In the genomic region with DNA sequence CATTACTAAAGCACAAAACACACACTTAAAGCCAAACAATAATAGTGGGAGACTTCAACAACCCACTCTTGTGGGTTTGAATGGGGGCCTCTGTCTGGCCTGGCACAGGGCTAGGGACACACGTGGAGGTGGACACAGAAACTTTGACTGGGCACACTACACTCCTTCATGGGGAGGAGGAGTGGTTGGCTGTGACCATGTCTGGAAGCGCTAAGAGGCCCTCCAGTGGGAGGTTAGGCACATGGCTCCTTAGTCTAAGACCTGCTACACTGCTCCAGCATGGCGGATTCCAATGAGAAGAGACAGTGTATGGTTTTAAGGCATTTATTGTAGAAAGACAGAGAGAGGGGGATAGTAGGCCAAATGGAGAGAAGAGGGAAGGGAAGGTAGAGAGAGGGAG, we compare ENCODE assay signal across 31 mouse cellular contexts. TPM values are rescaled to one million over a fixed set of nuclear protein-coding genes. Genes with fewer than 3 reads are reported as not detected.
DNase-seq lines count a peak whose midpoint lies in the region; ATAC-seq and TF ChIP-seq lines count a peak whose summit lies in the region.
"Had no signal": no experiment of that assay in that cellular context is flagged by ENCODE, and none has a peak within 500 bp of the region (broad histone marks: within the 10 kb centered on the region; RNA-seq: fewer than 3 reads in every experiment).

No protein-coding gene starts in this region.

- no peak overlapping the region for H3K4me2 ChIP-seq in midbrain, embryonic 11.5 days
- no peak overlapping the region for H3K4me2 ChIP-seq in midbrain, embryonic 16.5 days (ENCODE audit: low read length)
- no peak overlapping the region for H3K4me2 ChIP-seq in forebrain, embryonic 12.5 days
- H3K4me2 ChIP-seq: heart, embryonic 13.5 days; liver, embryonic 15.5 days; midbrain, embryonic 15.5 days had no signal

- no peak overlapping the region for H3K4me3 ChIP-seq in kidney, adult 2 months (ENCODE audit: insufficient read depth, low read depth, low read length)
- H3K4me3 ChIP-seq in midbrain, embryonic 11.5 days (ENCODE audit: low read depth, low read length): no peak overlapping the region
- no peak overlapping the region for H3K4me3 ChIP-seq in midbrain, embryonic 16.5 days (ENCODE audit: low read depth, low read length)
- no peak overlapping the region for H3K4me3 ChIP-seq in forebrain, embryonic 12.5 days (replicated peaks)
- H3K4me3 ChIP-seq: heart, embryonic 13.5 days; liver, embryonic 15.5 days; megakaryocyte, embryonic 14.5 days; midbrain, embryonic 15.5 days had no signal

- 79% methylated on average over 3 of the region's 3 CpGs for WGBS in kidney, adult 2 months
- 77% methylated on average over 3 of the region's 3 CpGs for WGBS in midbrain, embryonic 11.5 days
- 74% methylated on average over 3 of the region's 3 CpGs for WGBS in midbrain, embryonic 16.5 days
- WGBS in forebrain, embryonic 12.5 days: 69% methylated on average over 3 of the region's 3 CpGs

- no peak for TF ChIP-seq POLR2A in kidney, adult 2 months (IDR thresholded peaks at IDR 0.05; ENCODE audit: low read depth, low read length)

- H3K27me3 ChIP-seq in kidney, adult 2 months (replicated peaks; ENCODE audit: control insufficient read depth, insufficient read depth, low read length): no peaks in the 10 kb centered on the region
- H3K27me3 ChIP-seq in midbrain, embryonic 11.5 days (ENCODE audit: control insufficient read depth, insufficient read depth, low read length): no peaks in the 10 kb centered on the region
- H3K27me3 ChIP-seq in midbrain, embryonic 16.5 days (ENCODE audit: control insufficient read depth, insufficient read depth, low read depth, low read length): no peaks in the 10 kb centered on the region
- H3K27me3 ChIP-seq in forebrain, embryonic 12.5 days: no peaks in the 10 kb centered on the region
- H3K27me3 ChIP-seq: heart, embryonic 13.5 days; liver, embryonic 15.5 days; megakaryocyte, embryonic 14.5 days; midbrain, embryonic 15.5 days had no signal

- intact Hi-C loops in left cerebral cortex, postnatal 10 days (cut with DNase I): no loop called here

- no peaks in the 10 kb centered on the region for H3K36me3 ChIP-seq in kidney, adult 2 months (ENCODE audit: control insufficient read depth, insufficient read depth, low read length)
- H3K36me3 ChIP-seq in midbrain, embryonic 11.5 days (ENCODE audit: control insufficient read depth, insufficient read depth, low read length): no peaks in the 10 kb centered on the region
- no peaks in the 10 kb centered on the region for H3K36me3 ChIP-seq in midbrain, embryonic 16.5 days (ENCODE audit: control insufficient read depth, insufficient read depth, low read length)
- no peaks in the 10 kb centered on the region for H3K36me3 ChIP-seq in forebrain, embryonic 12.5 days (replicated peaks)
- H3K36me3 ChIP-seq: heart, embryonic 13.5 days; liver, embryonic 15.5 days; midbrain, embryonic 15.5 days had no signal

- H3K27ac ChIP-seq in kidney, adult 2 months (ENCODE audit: insufficient read depth, low read depth, low read length): no peak overlapping the region
- no peak overlapping the region for H3K27ac ChIP-seq in midbrain, embryonic 11.5 days (ENCODE audit: low read depth, low read length)
- H3K27ac ChIP-seq in midbrain, embryonic 16.5 days (ENCODE audit: low read length): no peak overlapping the region
- H3K27ac ChIP-seq in forebrain, embryonic 12.5 days: no peak overlapping the region
- H3K27ac ChIP-seq: heart, embryonic 13.5 days; hindbrain, postnatal 0 days; liver, embryonic 15.5 days; midbrain, embryonic 15.5 days had no signal

- H3K9ac ChIP-seq in midbrain, embryonic 11.5 days (ENCODE audit: low read length): no peak overlapping the region
- H3K9ac ChIP-seq in midbrain, embryonic 16.5 days (ENCODE audit: low read depth, low read length): no peak overlapping the region
- no peak overlapping the region for H3K9ac ChIP-seq in forebrain, embryonic 12.5 days
- H3K9ac ChIP-seq: heart, embryonic 13.5 days; liver, embryonic 15.5 days; midbrain, embryonic 15.5 days had no signal

- no peaks in the 10 kb centered on the region for H3K4me1 ChIP-seq in kidney, adult 2 months (ENCODE audit: control insufficient read depth, insufficient read depth, low read length)
- H3K4me1 ChIP-seq in midbrain, embryonic 11.5 days (ENCODE audit: control insufficient read depth, insufficient read depth, low read length): no peaks in the 10 kb centered on the region
- H3K4me1 ChIP-seq in midbrain, embryonic 16.5 days (ENCODE audit: control insufficient read depth, insufficient read depth, low read length): no peaks in the 10 kb centered on the region
- H3K4me1 ChIP-seq in forebrain, embryonic 12.5 days: no peaks in the 10 kb centered on the region
- H3K4me1 ChIP-seq: heart, embryonic 13.5 days; liver, embryonic 15.5 days; megakaryocyte, embryonic 14.5 days; midbrain, embryonic 15.5 days had no signal

- DNase-seq in kidney, adult 2 months: no peak
- no peak for DNase-seq in kidney, adult 11 months
- DNase-seq in midbrain, embryonic 11.5 days (ENCODE audit: low spot score, missing footprints): peak; percentile 67
- peak; percentile 7 for DNase-seq in ZHBTc4 (ENCODE audit: low read depth, low spot score)
- DNase-seq in left cerebral cortex, postnatal 10 days (ENCODE audit: extremely low spot score in 1 of 2, low spot score in 2 of 2): no peak
- DNase-seq: adrenal gland, postnatal 36 days; cerebellum, adult 9-10 months; gastrocnemius, postnatal 10 days; heart, postnatal 14 days; kidney, adult 18-20 months; kidney, postnatal 36 days; thymus, adult 18-20 months; thymus, postnatal 36 days had no signal

- peak; percentile 41 for TF ChIP-seq CTCF in kidney, adult 2 months (conservative IDR thresholded peaks at IDR 0.05; ENCODE audit: insufficient read depth, insufficient read length, low read depth, low read length)

- no peaks in the 10 kb centered on the region for H3K9me3 ChIP-seq in midbrain, embryonic 11.5 days (ENCODE audit: control insufficient read depth, low read length)
- H3K9me3 ChIP-seq in midbrain, embryonic 16.5 days (replicated peaks; ENCODE audit: control insufficient read depth, low read length, poor library complexity, severe bottlenecking): no peaks in the 10 kb centered on the region
- H3K9me3 ChIP-seq in forebrain, embryonic 12.5 days: no peaks in the 10 kb centered on the region
- H3K9me3 ChIP-seq: heart, embryonic 13.5 days; liver, embryonic 15.5 days; megakaryocyte, embryonic 14.5 days; midbrain, embryonic 15.5 days had no signal

- no peak for ATAC-seq in midbrain, embryonic 11.5 days (ENCODE audit: low FRiP score)
- ATAC-seq in midbrain, embryonic 16.5 days: no peak
- no peak for ATAC-seq in forebrain, embryonic 12.5 days (ENCODE audit: low FRiP score)
- ATAC-seq: forebrain, embryonic 16.5 days; hindbrain, postnatal 0 days; midbrain, embryonic 15.5 days had no signal

RNA-seq across cellular contexts. Expression of a gene that starts 32.1 kb away (rescaled TPM):
- not detected in 2 replicates for polyA plus RNA-seq in kidney, adult 2 months (2012; rRNA removed)
- 0.11 TPM in 1 of 2 replicates, not detected in the other for polyA plus RNA-seq in midbrain, embryonic 11.5 days (2014; fragmentation: Nextera tagmentation; extraction: Ambion mirVana)
- not detected in 2 replicates for polyA plus RNA-seq in midbrain, embryonic 16.5 days (2015; fragmentation: Nextera tagmentation; extraction: Ambion mirVana)
- not detected in 2 replicates for polyA plus RNA-seq in forebrain, embryonic 12.5 days (2016; fragmentation: Nextera tagmentation; extraction: Ambion mirVana)
- total RNA-seq in left cerebral cortex, postnatal 10 days (2021): not detected
- total RNA-seq: adrenal gland, adult 18-20 months; adrenal gland, postnatal 36 days; gastrocnemius, postnatal 10 days; granulocyte monocyte progenitor cell, adult 5-6 weeks; heart, postnatal 14 days; hindbrain, postnatal 0 days; layer of hippocampus, adult 8-10 months; left cerebral cortex, postnatal 36 days had no signal
- polyA plus RNA-seq: embryonic facial prominence, embryonic 14.5 days; forebrain, embryonic 16.5 days; heart, embryonic 13.5 days; hindbrain, embryonic 11.5 days; hindbrain, postnatal 0 days; limb, embryonic 14.5 days; liver, embryonic 15.5 days; lung, embryonic 16.5 days; midbrain, embryonic 15.5 days; neural tube, embryonic 14.5 days; spleen, adult 2 months had no signal

Comparison
In these comparisons a context has a peak if more than half of its experiments do, and no peak if none do; other contexts are left out.
1. DNase-seq: peak in midbrain, embryonic 11.5 days (single experiment) and ZHBTc4 (single experiment); none in kidney, adult 2 months (single experiment), kidney, adult 11 months (single experiment) and left cerebral cortex, postnatal 10 days (0 of 2).